ENCODE assay signal across 25 mouse cellular contexts in genomic region chr14:21406946-21407345, GRCm38 (mm10).
"Had no signal": no experiment of that assay in that cellular context is flagged by ENCODE, and none has a peak within 500 bp of the region (broad histone marks: within the 10 kb centered on the region; RNA-seq: fewer than 3 reads in every experiment).

No protein-coding gene starts in this region.

- H3K4me1 ChIP-seq: liver, embryonic 12.5 days had no signal

- H3K4me3 ChIP-seq: heart, adult 2 months; heart, embryonic 13.5 days; heart, embryonic 15.5 days; hindbrain, embryonic 13.5 days; hindbrain, embryonic 15.5 days; kidney, embryonic 15.5 days; limb, embryonic 12.5 days; limb, embryonic 15.5 days; liver, embryonic 12.5 days had no signal

- DNase-seq: gastrocnemius, postnatal 14 days; gastrocnemius, postnatal 36 days; heart, adult 2 months; heart, postnatal 14 days; heart, postnatal 36 days; kidney, adult 11 months; kidney, adult 2 months; kidney, adult 9 months; kidney, postnatal 14 days; layer of hippocampus, adult 9-11 months; layer of hippocampus, postnatal 36 days; left cerebral cortex, postnatal 4 days had no signal

- H3K36me3 ChIP-seq: heart, embryonic 13.5 days; heart, embryonic 15.5 days; hindbrain, embryonic 13.5 days; hindbrain, embryonic 15.5 days; kidney, embryonic 15.5 days; limb, embryonic 12.5 days; limb, embryonic 15.5 days; liver, embryonic 12.5 days had no signal

- H3K9ac ChIP-seq: heart, embryonic 13.5 days; heart, embryonic 15.5 days; hindbrain, embryonic 13.5 days; hindbrain, embryonic 15.5 days; kidney, embryonic 15.5 days; limb, embryonic 12.5 days; limb, embryonic 15.5 days; liver, embryonic 12.5 days; liver, embryonic 14.5 days had no signal

- H3K27ac ChIP-seq: heart, adult 2 months; heart, embryonic 13.5 days; heart, embryonic 15.5 days; hindbrain, embryonic 13.5 days; hindbrain, embryonic 15.5 days; hindbrain, postnatal 0 days; kidney, embryonic 15.5 days; kidney, postnatal 0 days; limb, embryonic 12.5 days; limb, embryonic 15.5 days; liver, embryonic 12.5 days; liver, embryonic 14.5 days had no signal

- H3K4me2 ChIP-seq: heart, embryonic 11.5 days; heart, embryonic 13.5 days; heart, embryonic 15.5 days; hindbrain, embryonic 13.5 days; hindbrain, embryonic 15.5 days; kidney, embryonic 15.5 days; limb, embryonic 12.5 days; limb, embryonic 15.5 days; liver, embryonic 12.5 days had no signal

- H3K27me3 ChIP-seq: heart, embryonic 13.5 days; heart, embryonic 15.5 days; hindbrain, embryonic 13.5 days; hindbrain, embryonic 15.5 days; kidney, embryonic 15.5 days; limb, embryonic 12.5 days; limb, embryonic 15.5 days; liver, embryonic 12.5 days had no signal

- ATAC-seq: hindbrain, postnatal 0 days; intestine, embryonic 16.5 days; liver, embryonic 12.5 days had no signal

- H3K9me3 ChIP-seq: heart, embryonic 13.5 days; heart, embryonic 15.5 days; hindbrain, embryonic 13.5 days; hindbrain, embryonic 15.5 days; kidney, embryonic 15.5 days; limb, embryonic 12.5 days; limb, embryonic 15.5 days; liver, embryonic 12.5 days had no signal
